ENCODE assay signal across 18 mouse cellular contexts in genomic region chr2:78172819-78173218, GRCm38 (mm10).
DNase-seq lines count a peak whose midpoint lies in the region; ATAC-seq and TF ChIP-seq lines count a peak whose summit lies in the region.
"Had no signal": no experiment of that assay in that cellular context is flagged by ENCODE, and none has a peak within 500 bp of the region (broad histone marks: within the 10 kb centered on the region; RNA-seq: fewer than 3 reads in every experiment).

No protein-coding gene starts in this region.

- H3K27ac ChIP-seq in liver, embryonic 12.5 days = no peak overlapping the region
- H3K27ac ChIP-seq in liver, postnatal 0 days (ENCODE audit: low read depth) = no peak overlapping the region
- no peak overlapping the region for H3K27ac ChIP-seq in liver, embryonic 13.5 days
- H3K27ac ChIP-seq: embryonic facial prominence, embryonic 10.5 days; embryonic facial prominence, embryonic 12.5 days; forebrain, embryonic 13.5 days; forebrain, embryonic 15.5 days had no signal

- H3K4me3 ChIP-seq in liver, embryonic 12.5 days = no peak overlapping the region
- H3K4me3 ChIP-seq in liver, postnatal 0 days (ENCODE audit: low read depth, low read length) = no peak overlapping the region
- no peak overlapping the region for H3K4me3 ChIP-seq in liver, embryonic 13.5 days (replicated peaks)
- H3K4me3 ChIP-seq: embryonic facial prominence, embryonic 10.5 days; embryonic facial prominence, embryonic 12.5 days; forebrain, embryonic 13.5 days; forebrain, embryonic 15.5 days had no signal

- no peaks in the 10 kb centered on the region for H3K27me3 ChIP-seq in liver, embryonic 12.5 days (replicated peaks)
- H3K27me3 ChIP-seq in liver, postnatal 0 days (ENCODE audit: insufficient read depth, low read length) = no peaks in the 10 kb centered on the region
- H3K27me3 ChIP-seq in liver, embryonic 13.5 days = no peaks in the 10 kb centered on the region
- H3K27me3 ChIP-seq: embryonic facial prominence, embryonic 12.5 days; forebrain, embryonic 13.5 days; forebrain, embryonic 15.5 days had no signal

- no peaks in the 10 kb centered on the region for H3K9me3 ChIP-seq in liver, embryonic 12.5 days (replicated peaks)
- H3K9me3 ChIP-seq in liver, postnatal 0 days (ENCODE audit: low read length) = no peaks in the 10 kb centered on the region
- no peaks in the 10 kb centered on the region for H3K9me3 ChIP-seq in liver, embryonic 13.5 days (replicated peaks)
- H3K9me3 ChIP-seq: embryonic facial prominence, embryonic 10.5 days; embryonic facial prominence, embryonic 12.5 days; forebrain, embryonic 13.5 days; forebrain, embryonic 15.5 days had no signal

- TF ChIP-seq EP300 in liver, postnatal 0 days (IDR thresholded peaks at IDR 0.05; ENCODE audit: low read depth) = no peak

- DNase-seq in liver, postnatal 0 days = no peak
- peak; percentile 5 for DNase-seq in liver, embryonic 13.5 days
- no peak for DNase-seq in right cerebral cortex, postnatal 14 days
- no peak for DNase-seq in urinary bladder, postnatal 10 days (ENCODE audit: low spot score)
- DNase-seq: adrenal gland, adult 2 months; adrenal gland, postnatal 10 days; adrenal gland, postnatal 25 days; cerebellum, adult 11-12 months; cerebellum, adult 2 months; cerebellum, adult 9-10 months; cerebellum, postnatal 10 days; cerebellum, postnatal 25 days; forebrain, postnatal 0 days had no signal

- no peak overlapping the region for H3K9ac ChIP-seq in liver, embryonic 12.5 days
- H3K9ac ChIP-seq in liver, postnatal 0 days (replicated peaks) = no peak overlapping the region
- H3K9ac ChIP-seq in liver, embryonic 13.5 days = no peak overlapping the region
- H3K9ac ChIP-seq: embryonic facial prominence, embryonic 12.5 days; forebrain, embryonic 13.5 days; forebrain, embryonic 15.5 days; forebrain, postnatal 0 days had no signal

- ATAC-seq in liver, embryonic 12.5 days = peak; percentile 77
- ATAC-seq in liver, postnatal 0 days = no peak
- ATAC-seq in liver, embryonic 13.5 days (ENCODE audit: low read depth) = peak; percentile 75
- ATAC-seq: forebrain, embryonic 13.5 days; forebrain, embryonic 15.5 days; forebrain, postnatal 0 days had no signal

- no peak for TF ChIP-seq CTCF in liver, postnatal 0 days (IDR thresholded peaks at IDR 0.05; ENCODE audit: low read depth)

- 34% methylated on average over 4 of the region's 4 CpGs for WGBS in liver, embryonic 12.5 days (ENCODE audit: insufficient replicate concordance)
- 59% methylated on average over 4 of the region's 4 CpGs for WGBS in liver, postnatal 0 days (ENCODE audit: insufficient replicate concordance)
- 41% methylated on average over 4 of the region's 4 CpGs for WGBS in liver, embryonic 13.5 days (ENCODE audit: insufficient replicate concordance)

- H3K4me1 ChIP-seq in liver, embryonic 12.5 days = no peaks in the 10 kb centered on the region
- no peaks in the 10 kb centered on the region for H3K4me1 ChIP-seq in liver, postnatal 0 days (ENCODE audit: insufficient read depth)
- no peaks in the 10 kb centered on the region for H3K4me1 ChIP-seq in liver, embryonic 13.5 days (replicated peaks)
- H3K4me1 ChIP-seq: embryonic facial prominence, embryonic 10.5 days; embryonic facial prominence, embryonic 12.5 days had no signal

- no peaks in the 10 kb centered on the region for H3K36me3 ChIP-seq in liver, embryonic 12.5 days
- H3K36me3 ChIP-seq in liver, postnatal 0 days (replicated peaks; ENCODE audit: insufficient read depth, low read length) = no peaks in the 10 kb centered on the region
- no peaks in the 10 kb centered on the region for H3K36me3 ChIP-seq in liver, embryonic 13.5 days
- H3K36me3 ChIP-seq: embryonic facial prominence, embryonic 10.5 days; embryonic facial prominence, embryonic 12.5 days; forebrain, embryonic 15.5 days had no signal

- no peak overlapping the region for H3K4me2 ChIP-seq in liver, embryonic 12.5 days
- H3K4me2 ChIP-seq in liver, postnatal 0 days (ENCODE audit: low read depth, low read length) = no peak overlapping the region
- H3K4me2 ChIP-seq in liver, embryonic 13.5 days = no peak overlapping the region
- H3K4me2 ChIP-seq: embryonic facial prominence, embryonic 12.5 days; forebrain, embryonic 13.5 days; forebrain, embryonic 15.5 days had no signal
